Mouse (Mus musculus) hindbrain, embryonic 11.5 days (tissue): ENCODE measurements at regions not wholly inside any gene's neighbourhood (a gene's known extent, or its start where the extent isn't known, plus 50 kb on each side); places are given as distances from the start of the nearest gene placed in this dataset.
A peak's percentile ranks its signal among the peaks of the same experiment; 100 is the strongest.

Experiments used
- ATAC-seq: fragments of 200-750 bp; cut with Nextera tagmentation; 2 replicates; pipeline ENCODE4 v1.8.0; 2017; ENCODE audit warnings: mild to moderate bottlenecking, moderate TSS enrichment, moderate library complexity; ENCODE audit not compliant: low FRiP score
- DNase-seq: peaks from one replicate; pipeline ENCODE4 v3.0.0-alpha.2; 2015; ENCODE audit warnings: low spot score
- H3K27ac ChIP-seq: fragments of 300-500 bp; sonication (generic); 2 replicates; pipeline ENCODE4 v1.5.1; 2014; ENCODE audit warnings: mild to moderate bottlenecking, low read depth, low read length
- H3K27me3 ChIP-seq: fragments of 300-500 bp; sonication (generic); 2 replicates; pipeline ENCODE4 v1.6.1; 2014; ENCODE audit warnings: mild to moderate bottlenecking, low read length, moderate library complexity, mixed read lengths; ENCODE audit not compliant: control insufficient read depth, insufficient read depth
- H3K36me3 ChIP-seq: fragments of 300-500 bp; sonication (generic); 2 replicates; pipeline ENCODE4 v1.6.1; 2014; ENCODE audit warnings: mild to moderate bottlenecking, low read length, moderate library complexity, mixed read lengths; ENCODE audit not compliant: control insufficient read depth, insufficient read depth
- H3K4me1 ChIP-seq: fragments of 300-500 bp; sonication (generic); replicated peaks from 2 replicates; pipeline ENCODE4 v1.6.1; 2014; ENCODE audit warnings: low read length, mixed read lengths; ENCODE audit not compliant: control insufficient read depth, insufficient read depth
- H3K4me2 ChIP-seq: fragments of 300-500 bp; sonication (generic); replicated peaks from 2 replicates; pipeline ENCODE4 v1.6.1; 2014; ENCODE audit warnings: mild to moderate bottlenecking, low read depth, low read length
- H3K4me3 ChIP-seq: fragments of 300-500 bp; sonication (generic); 2 replicates; pipeline ENCODE4 v1.5.1; 2014; ENCODE audit warnings: low read depth, low read length
- H3K9ac ChIP-seq: fragments of 300-500 bp; sonication (generic); 2 replicates; pipeline ENCODE4 v1.6.1; 2014; ENCODE audit warnings: low read depth, low read length
- H3K9me3 ChIP-seq: fragments of 300-500 bp; sonication (generic); 2 replicates; pipeline ENCODE4 v1.6.1; 2016; ENCODE audit warnings: low read length; ENCODE audit not compliant: control insufficient read depth
- WGBS: fragments of 180-500 bp; shearing (Covaris S2); extraction: QIAGEN DNeasy Blood & Tissue Kit; methylation state at CpG from one replicate; pipeline ENCODE4 v1.1.7; 2014; 5-methylcytosine and 5-hydroxymethylcytosine counted together

GRCm38 (mm10) chr8:116298891-116299290 lies 205.9 kb upstream of the Dynlrb2 start:
- H3K9me3 ChIP-seq, result no peaks in the 10 kb centered on the region
- no peaks in the 10 kb centered on the region for H3K4me1 ChIP-seq
- 90% methylated on average over 7 of the region's 7 CpGs for WGBS
- H3K27me3 ChIP-seq, result no peaks in the 10 kb centered on the region
- H3K36me3 ChIP-seq, result no peaks in the 10 kb centered on the region
- no peak overlapping the region for H3K9ac ChIP-seq
- no peak overlapping the region for H3K4me3 ChIP-seq
- DNase-seq, result no peak
- H3K4me2 ChIP-seq, result no peak overlapping the region
- H3K27ac ChIP-seq, result no peak overlapping the region
- no peak for ATAC-seq

GRCm38 (mm10) chr8:116290671-116291245 lies 214.0 kb upstream of the Dynlrb2 start:
- ATAC-seq, result no peak

DNA sequence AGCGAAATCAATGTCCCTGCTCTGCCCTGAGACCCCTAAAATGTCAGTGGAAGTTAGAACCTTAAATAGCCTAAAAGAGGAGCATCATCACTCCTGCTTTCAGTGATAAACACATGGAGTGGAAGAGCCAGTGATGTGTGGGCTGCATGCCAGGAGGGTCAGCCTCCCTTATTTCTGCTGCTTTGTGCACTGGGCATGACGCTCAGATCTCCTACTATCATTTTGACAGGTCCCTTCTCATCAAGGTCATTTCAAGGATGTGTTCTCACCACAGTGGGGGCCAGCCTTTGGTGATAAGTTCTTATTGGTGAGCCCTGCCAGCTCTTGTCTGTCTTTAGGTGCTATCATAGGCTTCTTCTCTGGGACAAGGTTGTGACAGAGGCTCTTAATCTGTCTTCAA lies 215.5 kb upstream of the Dynlrb2 start:
- ATAC-seq (no peak), DNase-seq (no peak)
- Histone ChIP-seq H3K9me3 (no peaks in the 10 kb centered on the region), H3K27me3 (no peaks in the 10 kb centered on the region), H3K4me3 (no peak overlapping the region), H3K27ac (no peak overlapping the region), H3K36me3 (no peaks in the 10 kb centered on the region), H3K4me1 (no peaks in the 10 kb centered on the region), H3K9ac (no peak overlapping the region), H3K4me2 (no peak overlapping the region)
- 85% methylated on average over 2 of the region's 2 CpGs for WGBS

More at GRCm38 (mm10) chr8:116290671-116291245, 214.0 kb upstream of the Dynlrb2 start:
- no peaks in the 10 kb centered on the region for H3K36me3 ChIP-seq
- H3K4me1 ChIP-seq, result no peaks in the 10 kb centered on the region
- H3K9ac ChIP-seq, result no peak overlapping the region
- H3K9me3 ChIP-seq, result no peaks in the 10 kb centered on the region
- no peak overlapping the region for H3K27ac ChIP-seq
- H3K4me3 ChIP-seq, result no peak overlapping the region
- no peak overlapping the region for H3K4me2 ChIP-seq
- no peak for DNase-seq
- H3K27me3 ChIP-seq, result no peaks in the 10 kb centered on the region
- WGBS, result 82% methylated on average over 6 of the region's 6 CpGs

- H3K36me3 ChIP-seq, result no peaks in the 10 kb centered on the region
- 61% methylated on average over 1 of the region's 3 CpGs for WGBS
- ATAC-seq (no peak), DNase-seq (peak; percentile 6)
- H3K4me2 ChIP-seq, result no peak overlapping the region
- no peaks in the 10 kb centered on the region for H3K9me3 ChIP-seq
- H3K4me1 ChIP-seq, result no peaks in the 10 kb centered on the region
- no peak overlapping the region for H3K27ac ChIP-seq
- H3K9ac ChIP-seq, result no peak overlapping the region
- H3K4me3 ChIP-seq, result no peak overlapping the region
- H3K27me3 ChIP-seq, result no peaks in the 10 kb centered on the region
Measured at GRCm38 (mm10) chr8:116283990-116284389, 220.8 kb upstream of the Dynlrb2 start.

DNA sequence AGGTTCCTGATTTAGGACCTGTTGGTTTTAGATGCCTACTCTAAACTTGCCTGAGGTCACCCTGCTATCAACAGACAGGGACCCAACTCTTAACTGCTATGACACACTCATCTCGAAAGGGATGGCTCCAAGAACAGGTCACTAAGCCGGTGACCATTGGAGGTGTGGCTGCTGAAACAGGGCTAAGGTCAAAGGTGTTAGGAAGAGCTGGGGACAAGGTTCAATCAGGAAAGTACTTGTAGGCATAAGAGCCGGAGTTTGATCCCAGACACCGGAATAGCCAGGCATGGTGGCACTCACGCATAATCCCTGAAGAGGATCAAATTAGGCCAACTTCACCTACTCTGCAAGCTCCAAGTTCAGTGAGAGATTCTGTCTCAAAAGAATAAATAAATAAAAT lies 222.4 kb upstream of the Dynlrb2 start:
- 89% methylated on average over 5 of the region's 5 CpGs for WGBS
- H3K36me3 ChIP-seq, result no peaks in the 10 kb centered on the region

GRCm38 (mm10) chr8:116275014-116275413 lies 229.8 kb upstream of the Dynlrb2 start:
- Histone ChIP-seq H3K4me3 (no peak overlapping the region), H3K4me1 (no peaks in the 10 kb centered on the region), H3K27ac (no peak overlapping the region), H3K9me3 (no peaks in the 10 kb centered on the region), H3K27me3 (no peaks in the 10 kb centered on the region), H3K9ac (no peak overlapping the region), H3K4me2 (no peak overlapping the region), H3K36me3 (no peaks in the 10 kb centered on the region)
- ATAC-seq (no peak), DNase-seq (no peak)
- 88% methylated on average over 4 of the region's 4 CpGs for WGBS

More for the DNA sequence above, 222.4 kb upstream of the Dynlrb2 start:
- H3K27me3 ChIP-seq, result no peaks in the 10 kb centered on the region
- no peak overlapping the region for H3K9ac ChIP-seq
- no peak overlapping the region for H3K4me2 ChIP-seq
- no peak overlapping the region for H3K27ac ChIP-seq
- no peaks in the 10 kb centered on the region for H3K9me3 ChIP-seq
- ATAC-seq (no peak), DNase-seq (no peak)
- no peak overlapping the region for H3K4me3 ChIP-seq
- no peaks in the 10 kb centered on the region for H3K4me1 ChIP-seq

DNA sequence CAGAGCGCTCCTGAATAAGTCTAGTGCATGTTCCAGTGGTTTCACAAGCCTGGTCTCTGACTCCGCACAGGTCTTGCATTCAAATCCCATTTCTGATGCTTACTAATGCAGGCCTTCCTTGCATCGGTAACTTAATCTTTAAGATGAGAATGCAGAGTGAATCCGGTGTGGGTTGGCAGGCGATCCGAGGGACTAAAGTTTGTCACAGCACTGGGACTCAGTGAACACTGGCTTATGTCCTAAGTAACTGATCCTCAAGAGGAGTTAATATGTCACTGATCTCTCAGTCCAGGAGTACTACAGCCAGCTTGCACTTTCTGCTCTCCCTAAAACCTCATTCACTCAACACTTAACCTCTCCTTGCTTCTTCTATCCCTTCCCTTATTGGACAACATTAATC lies 233.5 kb upstream of the Dynlrb2 start:
- Histone ChIP-seq H3K27ac (no peak overlapping the region), H3K27me3 (no peaks in the 10 kb centered on the region), H3K4me1 (no peaks in the 10 kb centered on the region), H3K4me2 (no peak overlapping the region), H3K9me3 (no peaks in the 10 kb centered on the region), H3K36me3 (no peaks in the 10 kb centered on the region), H3K9ac (no peak overlapping the region), H3K4me3 (no peak overlapping the region)
- ATAC-seq (no peak), DNase-seq (no peak)
- WGBS, result 88% methylated on average over 6 of the region's 6 CpGs

GRCm38 (mm10) chr8:116269393-116269792 lies 235.4 kb upstream of the Dynlrb2 start:
- Histone ChIP-seq H3K27me3 (no peaks in the 10 kb centered on the region), H3K9ac (no peak overlapping the region), H3K4me3 (no peak overlapping the region), H3K4me2 (no peak overlapping the region), H3K9me3 (no peaks in the 10 kb centered on the region), H3K27ac (no peak overlapping the region), H3K36me3 (no peaks in the 10 kb centered on the region), H3K4me1 (no peaks in the 10 kb centered on the region)
- DNase-seq (no peak), ATAC-seq (no peak)

DNA sequence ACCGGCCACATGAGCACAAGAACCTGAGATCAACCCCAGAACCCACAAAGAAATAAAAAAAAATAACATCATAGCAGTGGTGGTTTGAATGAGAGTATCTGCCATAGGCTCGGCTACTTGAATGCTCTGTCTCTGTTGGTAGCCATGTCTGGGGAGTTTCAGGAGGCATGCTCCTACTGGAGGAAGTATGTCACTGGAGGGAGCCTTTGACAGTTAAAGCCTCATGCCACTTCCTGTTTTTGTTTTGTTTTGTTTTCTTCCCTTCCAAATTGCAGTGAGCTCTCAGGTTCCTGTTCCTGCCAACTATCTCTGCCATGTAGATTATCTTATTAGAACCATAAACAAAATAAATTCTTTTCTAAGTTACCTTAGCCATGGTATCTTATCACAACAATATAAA lies 236.1 kb upstream of the Dynlrb2 start:
- no peak overlapping the region for H3K27ac ChIP-seq
- H3K9ac ChIP-seq, result no peak overlapping the region
- H3K4me1 ChIP-seq, result no peaks in the 10 kb centered on the region
- H3K9me3 ChIP-seq, result no peaks in the 10 kb centered on the region
- no peaks in the 10 kb centered on the region for H3K36me3 ChIP-seq
- H3K27me3 ChIP-seq, result no peaks in the 10 kb centered on the region
- no peak for DNase-seq
- no peak for ATAC-seq
- H3K4me2 ChIP-seq, result no peak overlapping the region
- 80% methylated on average over 2 of the region's 2 CpGs for WGBS
- H3K4me3 ChIP-seq, result no peak overlapping the region
